Mouse (Mus musculus) midbrain, postnatal 0 days (tissue): ENCODE measurements around the gene Glrx2. TPM values are rescaled to one million over a fixed set of nuclear protein-coding genes. Genes with fewer than 3 reads are reported as not detected.

Experiments used
- ATAC-seq: fragments of 200-750 bp; cut with Nextera tagmentation; 2 replicates; pipeline ENCODE4 v1.8.0; 2017; ENCODE audit warnings: moderate number of reproducible peaks, mild to moderate bottlenecking, moderate TSS enrichment, moderate library complexity; ENCODE audit not compliant: low FRiP score
- DNase-seq: peaks from one replicate; pipeline ENCODE4 v3.0.0-alpha.2; 2015; ENCODE audit warnings: low spot score
- H3K27ac ChIP-seq: fragments of 300-500 bp; sonication (generic); 2 replicates; pipeline ENCODE4 v1.5.1; 2014; ENCODE audit warnings: low read depth, mild to moderate bottlenecking, low read length, mixed read lengths
- H3K27me3 ChIP-seq: fragments of 300-500 bp; sonication (generic); 2 replicates; pipeline ENCODE4 v1.6.1; 2014; ENCODE audit warnings: low read length, control low read depth, mixed read lengths; ENCODE audit not compliant: insufficient read depth
- H3K36me3 ChIP-seq: fragments of 300-500 bp; sonication (generic); 2 replicates; pipeline ENCODE4 v1.6.1; 2014; ENCODE audit warnings: low read length, control low read depth, mixed read lengths; ENCODE audit not compliant: insufficient read depth
- H3K4me1 ChIP-seq: fragments of 300-500 bp; sonication (generic); 2 replicates; pipeline ENCODE4 v1.6.1; 2014; ENCODE audit warnings: mild to moderate bottlenecking, control low read depth, antibody characterized with exemption, low read length, mixed read lengths; ENCODE audit not compliant: insufficient read depth
- H3K4me2 ChIP-seq: fragments of 300-500 bp; sonication (generic); 2 replicates; pipeline ENCODE4 v1.6.1; 2014; ENCODE audit warnings: low read depth, mild to moderate bottlenecking, low read length, mixed read lengths; ENCODE audit not compliant: poor library complexity, severe bottlenecking
- H3K4me3 ChIP-seq: fragments of 300-500 bp; sonication (generic); 2 replicates; pipeline ENCODE4 v1.5.1; 2014; ENCODE audit warnings: low read depth, mild to moderate bottlenecking, low read length, moderate library complexity
- H3K9ac ChIP-seq: fragments of 300-500 bp; sonication (generic); replicated peaks from 2 replicates; pipeline ENCODE4 v1.6.1; 2014; ENCODE audit warnings: mild to moderate bottlenecking, low read length, moderate library complexity, mixed read lengths; ENCODE audit not compliant: poor library complexity, severe bottlenecking
- H3K9me3 ChIP-seq: fragments of 300-500 bp; sonication (generic); 2 replicates; pipeline ENCODE4 v1.6.1; 2016; ENCODE audit warnings: low read length, control low read depth
- CTCF ChIP-seq: IDR thresholded peaks from 2 replicates; pipeline ENCODE4 v1.5.1; 2016; ENCODE audit warnings: antibody characterized with exemption, mild to moderate bottlenecking
- WGBS: fragments of 180-500 bp; shearing (Covaris S2); extraction: QIAGEN DNeasy Blood & Tissue Kit; methylation state at CpG from one replicate; pipeline ENCODE4 v1.1.7; 2014; 5-methylcytosine and 5-hydroxymethylcytosine counted together
- polyA plus RNA-seq: library from polyadenylated mRNA; unstranded; fragments of >200 nt; fragmentation: Nextera tagmentation; extraction: Ambion mirVana; gene quantifications from 2 replicates; pipeline ENCODE4 v1.2.1, GENCODE M21; 2015
- total RNA-seq: library from RNA; depleted of rRNA; stranded (reverse); fragments of >200 nt; gene quantifications from 2 replicates; pipeline ENCODE4 v1.2.3, GENCODE M21; 2014

Glrx2 gene
- total and polyA plus RNA-seq, 2 experiments from 2014 or later, result 31.4 to 113 TPM

- peaks cover 19% of the 10 kb centered on the region for H3K36me3 ChIP-seq
Measured at GRCm38 (mm10) chr1:143739361-143740350, 23.5 kb downstream of the Glrx2 start.

GRCm38 (mm10) chr1:143740581-143740980 is 24.4 kb downstream of the Glrx2 start:
- no peak overlapping the region for H3K4me3 ChIP-seq
- H3K36me3 ChIP-seq, result peaks cover 22% of the 10 kb centered on the region
- ATAC-seq (no peak), DNase-seq (no peak)
- H3K9me3 ChIP-seq, result no peaks in the 10 kb centered on the region
- no peaks in the 10 kb centered on the region for H3K27me3 ChIP-seq
- no peak overlapping the region for H3K27ac ChIP-seq
- peak overlapping the region; percentile 48; the same call in 1 of the 2 replicates for H3K4me2 ChIP-seq
- no peaks in the 10 kb centered on the region for H3K4me1 ChIP-seq
- 90% methylated on average over 9 of the region's 10 CpGs for WGBS
- no peak overlapping the region for H3K9ac ChIP-seq
- no peak for TF ChIP-seq CTCF

More at GRCm38 (mm10) chr1:143739361-143740350, 23.5 kb downstream of the Glrx2 start:
- Histone ChIP-seq H3K27me3 (no peaks in the 10 kb centered on the region), H3K9me3 (no peaks in the 10 kb centered on the region), H3K4me3 (peak overlapping the region; percentile 82), H3K9ac (peak overlapping the region; percentile 85), H3K4me2 (peak overlapping the region; percentile 48), H3K4me1 (no peaks in the 10 kb centered on the region), H3K27ac (peak overlapping the region; percentile 89)
- DNase-seq, result peak; percentile 93
- under 1% methylated on average over 63 of the region's 71 CpGs for WGBS
- ATAC-seq, result peak; percentile 90
- TF ChIP-seq CTCF, result no peak

GRCm38 (mm10) chr1:143741331-143741730 is 25.2 kb downstream of the Glrx2 start:
- WGBS, result 92% methylated on average over 5 of the region's 5 CpGs
- H3K4me3 ChIP-seq, result no peak overlapping the region

GRCm38 (mm10) chr1:143742186-143742585 is 26.0 kb downstream of the Glrx2 start:
- H3K27me3 ChIP-seq, result no peaks in the 10 kb centered on the region
- no peaks in the 10 kb centered on the region for H3K4me1 ChIP-seq
- H3K9ac ChIP-seq, result no peak overlapping the region
- TF ChIP-seq CTCF, result no peak
- ATAC-seq (no peak), DNase-seq (peak; percentile 2)
- H3K36me3 ChIP-seq, result peaks cover 31% of the 10 kb centered on the region
- H3K27ac ChIP-seq, result no peak overlapping the region
- 75% methylated on average over 6 of the region's 6 CpGs for WGBS
- H3K4me3 ChIP-seq, result no peak overlapping the region
- no peaks in the 10 kb centered on the region for H3K9me3 ChIP-seq
- H3K4me2 ChIP-seq, result no peak overlapping the region

More at GRCm38 (mm10) chr1:143741331-143741730, 25.2 kb downstream of the Glrx2 start:
- Histone ChIP-seq H3K4me2 (no peak overlapping the region), H3K36me3 (peaks cover 28% of the 10 kb centered on the region), H3K27me3 (no peaks in the 10 kb centered on the region), H3K27ac (no peak overlapping the region), H3K9ac (no peak overlapping the region), H3K4me1 (no peaks in the 10 kb centered on the region), H3K9me3 (no peaks in the 10 kb centered on the region)
- ATAC-seq, result no peak
- no peak for TF ChIP-seq CTCF
- no peak for DNase-seq

GRCm38 (mm10) chr1:143745871-143746270 is 29.7 kb downstream of the Glrx2 start:
- no peak overlapping the region for H3K27ac ChIP-seq
- WGBS, result 88% methylated on average over 10 of the region's 10 CpGs
- no peaks in the 10 kb centered on the region for H3K9me3 ChIP-seq
- no peak for TF ChIP-seq CTCF
- no peak overlapping the region for H3K9ac ChIP-seq
- DNase-seq, result no peak
- no peak for ATAC-seq
- H3K36me3 ChIP-seq, result peaks cover 37% of the 10 kb centered on the region
- no peaks in the 10 kb centered on the region for H3K4me1 ChIP-seq
- no peaks in the 10 kb centered on the region for H3K27me3 ChIP-seq
- no peak overlapping the region for H3K4me2 ChIP-seq
- no peak overlapping the region for H3K4me3 ChIP-seq

GRCm38 (mm10) chr1:143762159-143762558 is 46.0 kb downstream of the Glrx2 start:
- TF ChIP-seq CTCF, result no peak
- WGBS, result 92% methylated on average over 8 of the region's 8 CpGs
- H3K36me3 ChIP-seq, result peaks cover 43% of the 10 kb centered on the region

More at GRCm38 (mm10) chr1:143762159-143762558, 46.0 kb downstream of the Glrx2 start:
- H3K27me3 ChIP-seq, result no peaks in the 10 kb centered on the region
- no peaks in the 10 kb centered on the region for H3K4me1 ChIP-seq
- H3K4me3 ChIP-seq, result no peak overlapping the region
- H3K9me3 ChIP-seq, result no peaks in the 10 kb centered on the region
- no peak for DNase-seq
- no peak overlapping the region for H3K9ac ChIP-seq
- no peak overlapping the region for H3K4me2 ChIP-seq
- no peak for ATAC-seq
- no peak overlapping the region for H3K27ac ChIP-seq
